Comparison of ENCODE assay signal across 8 mouse cellular contexts in genomic region chr1:131207531-131207930, GRCm38 (mm10). TPM values are rescaled to one million over a fixed set of nuclear protein-coding genes. Genes with fewer than 3 reads are reported as not detected.
DNase-seq lines count a peak whose midpoint lies in the region; ATAC-seq lines count a peak whose summit lies in the region.

No protein-coding gene starts in this region.

- H3K36me3 ChIP-seq in embryonic facial prominence, embryonic 14.5 days (ENCODE audit: control insufficient read depth, insufficient read depth, low read length): no peaks in the 10 kb centered on the region
- H3K36me3 ChIP-seq in midbrain, embryonic 15.5 days (replicated peaks): no peaks in the 10 kb centered on the region

- no peaks in the 10 kb centered on the region for H3K9me3 ChIP-seq in embryonic facial prominence, embryonic 14.5 days (ENCODE audit: control insufficient read depth, low read length)
- H3K9me3 ChIP-seq in midbrain, embryonic 15.5 days: no peaks in the 10 kb centered on the region

- no peak overlapping the region for H3K27ac ChIP-seq in embryonic facial prominence, embryonic 14.5 days (replicated peaks; ENCODE audit: low read depth, low read length)
- H3K27ac ChIP-seq in midbrain, embryonic 15.5 days: no peak overlapping the region

- H3K4me1 ChIP-seq in embryonic facial prominence, embryonic 14.5 days (ENCODE audit: control insufficient read depth, insufficient read depth, low read length): no peaks in the 10 kb centered on the region
- H3K4me1 ChIP-seq in midbrain, embryonic 15.5 days: 0 out of 2 replicates have a peak, but pooled peaks cover 3% of the 10 kb centered on the region

- no peaks in the 10 kb centered on the region for H3K27me3 ChIP-seq in embryonic facial prominence, embryonic 14.5 days (replicated peaks; ENCODE audit: control insufficient read depth, insufficient read depth, low read length)
- no peaks in the 10 kb centered on the region for H3K27me3 ChIP-seq in midbrain, embryonic 15.5 days (replicated peaks)

- no peak overlapping the region for H3K4me2 ChIP-seq in embryonic facial prominence, embryonic 14.5 days (ENCODE audit: low read depth, low read length)
- H3K4me2 ChIP-seq in midbrain, embryonic 15.5 days: no peak overlapping the region

- peak; percentile 24 for DNase-seq in cerebellum, adult 11-12 months
- DNase-seq in cerebellum, adult 11 months: no peak
- peak; percentile 31 for DNase-seq in adrenal gland, adult 8-10 months
- peak; percentile 78 for DNase-seq in embryonic facial prominence, embryonic 14.5 days (ENCODE audit: low spot score)
- peak; percentile 43 to 81 for DNase-seq in layer of hippocampus, postnatal 25 days (ENCODE audit: extremely low spot score in 1 of 2, low spot score in 1 of 2)
- DNase-seq in spleen, postnatal 14 days (ENCODE audit: low spot score in 2 of 2): peak; percentile 60 to 74

- peak; percentile 54; the same call in 1 of the 2 replicates for ATAC-seq in embryonic facial prominence, embryonic 14.5 days (ENCODE audit: low read depth)
- ATAC-seq in hematopoietic stem cell, adult 5-6 weeks (replicated peaks in 1 of 2; ENCODE audit: insufficient read depth in 1 of 2, low FRiP score in 2 of 2, low TSS enrichment in 1 of 2, low read depth in 1 of 2, poor library complexity in 2 of 2, severe bottlenecking in 2 of 2): peak; percentile 69; a peak in 2 of 4 replicates
- ATAC-seq in midbrain, embryonic 15.5 days (replicated peaks): peak; percentile 59

- under 1% methylated on average over 5 of the region's 5 CpGs for WGBS in embryonic facial prominence, embryonic 14.5 days
- 5% methylated on average over 5 of the region's 5 CpGs for WGBS in midbrain, embryonic 15.5 days

- no peak overlapping the region for H3K9ac ChIP-seq in embryonic facial prominence, embryonic 14.5 days (ENCODE audit: low read depth, low read length)
- no peak overlapping the region for H3K9ac ChIP-seq in midbrain, embryonic 15.5 days

- H3K4me3 ChIP-seq in embryonic facial prominence, embryonic 14.5 days (ENCODE audit: low read depth, low read length): no peak overlapping the region
- no peak overlapping the region for H3K4me3 ChIP-seq in midbrain, embryonic 15.5 days

RNA-seq across cellular contexts. Expression of gene Rassf5, which starts 37.5 kb away (rescaled TPM):
- 10 to 100 TPM; 13.1 to 23.8 (median 20.7) TPM for total RNA-seq in adrenal gland, adult 8-10 months (2022)
- polyA plus RNA-seq in embryonic facial prominence, embryonic 14.5 days (2014; fragmentation: Nextera tagmentation; extraction: Ambion mirVana): 3.1 and 4.0 TPM in 2 replicates
- 79.4 and 93.7 TPM in 2 replicates for total RNA-seq in hematopoietic stem cell, adult 5-6 weeks (2017)
- total RNA-seq in layer of hippocampus, postnatal 25 days (2021): 10 to 100 TPM; 18.8 to 21.4 TPM
- 3.2 and 3.6 TPM in 2 replicates for polyA plus RNA-seq in midbrain, embryonic 15.5 days (2015; fragmentation: Nextera tagmentation; extraction: Ambion mirVana)

RNA-seq across cellular contexts. Expression of gene Eif2d, which starts 54.5 kb away (rescaled TPM):
- 10 to 100 TPM; 44.9 to 56.7 (median 50.0) TPM for total RNA-seq in adrenal gland, adult 8-10 months (2022)
- 53.5 and 59.4 TPM in 2 replicates for polyA plus RNA-seq in embryonic facial prominence, embryonic 14.5 days (2014; fragmentation: Nextera tagmentation; extraction: Ambion mirVana)
- total RNA-seq in hematopoietic stem cell, adult 5-6 weeks (2017): 30.3 and 45.0 TPM in 2 replicates
- total RNA-seq in layer of hippocampus, postnatal 25 days (2021): 10 to 100 TPM; 37.6 to 39.4 TPM
- 50.7 and 53.6 TPM in 2 replicates for polyA plus RNA-seq in midbrain, embryonic 15.5 days (2015; fragmentation: Nextera tagmentation; extraction: Ambion mirVana)
